Mouse (Mus musculus) liver, postnatal 0 days (tissue): ENCODE results near the gene Rnf39. TPM values are rescaled to one million over a fixed set of nuclear protein-coding genes. Genes with fewer than 3 reads are reported as not detected.

Experiments used
- ATAC-seq: fragments of 200-750 bp; cut with Nextera tagmentation; 2 replicates; pipeline ENCODE4 v1.8.0; 2017; ENCODE audit warnings: mild to moderate bottlenecking, moderate library complexity
- DNase-seq: peaks from one replicate; pipeline ENCODE4 v3.0.0-alpha.2; 2016
- H3K27ac ChIP-seq: fragments of 300-500 bp; sonication (generic); 2 replicates; pipeline ENCODE4 v1.5.1; 2014; ENCODE audit warnings: antibody characterized with exemption, moderate library complexity, mild to moderate bottlenecking, low read depth
- H3K27me3 ChIP-seq: fragments of 300-500 bp; sonication (generic); 2 replicates; pipeline ENCODE4 v1.6.1; 2014; ENCODE audit warnings: low read length, control low read depth, mixed read lengths; ENCODE audit not compliant: insufficient read depth
- H3K36me3 ChIP-seq: fragments of 300-500 bp; sonication (generic); replicated peaks from 2 replicates; pipeline ENCODE4 v1.6.1; 2014; ENCODE audit warnings: mild to moderate bottlenecking, control low read depth, low read length, moderate library complexity, mixed read lengths; ENCODE audit not compliant: insufficient read depth
- H3K4me1 ChIP-seq: fragments of 300-500 bp; sonication (generic); 2 replicates; pipeline ENCODE4 v1.6.1; 2014; ENCODE audit warnings: antibody characterized with exemption, mild to moderate bottlenecking, control low read depth; ENCODE audit not compliant: insufficient read depth
- H3K4me2 ChIP-seq: fragments of 300-500 bp; sonication (generic); 2 replicates; pipeline ENCODE4 v1.6.1; 2014; ENCODE audit warnings: low read depth, mild to moderate bottlenecking, low read length, moderate library complexity, mixed read lengths
- H3K4me3 ChIP-seq: fragments of 300-500 bp; sonication (generic); 2 replicates; pipeline ENCODE4 v1.5.1; 2014; ENCODE audit warnings: low read depth, low read length
- H3K9ac ChIP-seq: fragments of 300-500 bp; sonication (generic); replicated peaks from 2 replicates; pipeline ENCODE4 v1.6.1; 2014; ENCODE audit warnings: mild to moderate bottlenecking, moderate library complexity
- H3K9me3 ChIP-seq: fragments of 300-500 bp; sonication (generic); 2 replicates; pipeline ENCODE4 v1.6.1; 2016; ENCODE audit warnings: mild to moderate bottlenecking, control low read depth, low read length, mixed read lengths
- CTCF ChIP-seq: sonication (generic); IDR thresholded peaks from 2 replicates; pipeline ENCODE4 v1.5.1; 2016; ENCODE audit warnings: antibody characterized with exemption, low read depth
- EP300 ChIP-seq: IDR thresholded peaks from 2 replicates; pipeline ENCODE4 v1.6.1; 2016; ENCODE audit warnings: antibody characterized with exemption, low read depth, mild to moderate bottlenecking
- WGBS: fragments of 180-500 bp; shearing (Covaris S2); extraction: QIAGEN DNeasy Blood & Tissue Kit; methylation state at CpG from one replicate; pipeline ENCODE4 v1.1.7; 2014; ENCODE audit not compliant: insufficient replicate concordance; 5-methylcytosine and 5-hydroxymethylcytosine counted together
- polyA plus RNA-seq: library from polyadenylated mRNA; unstranded; fragments of >200 nt; fragmentation: Nextera tagmentation; extraction: Ambion mirVana; gene quantifications from 2 replicates; pipeline ENCODE4 v1.2.1, GENCODE M21; 2015

Rnf39 gene
- polyA plus RNA-seq, 1 experiment from 2014 or later: 0.11 TPM

- TF ChIP-seq CTCF: peak; percentile 88
- TF ChIP-seq EP300: no peak
- peak; percentile 72 for DNase-seq
- Histone ChIP-seq H3K27ac (no peak overlapping the region), H3K27me3 (0 out of 2 replicates have a peak, but pooled peaks cover 4% of the 10 kb centered on the region), H3K4me1 (no peaks in the 10 kb centered on the region), H3K4me3 (no peak overlapping the region), H3K9me3 (no peaks in the 10 kb centered on the region), H3K9ac (no peak overlapping the region), H3K36me3 (no peaks in the 10 kb centered on the region), H3K4me2 (no peak overlapping the region)
- ATAC-seq: no peak
- WGBS: 9% methylated on average over 9 of the region's 9 CpGs
These were observed 27.6 kb upstream of the Rnf39 start for GRCm38 (mm10) chr17:36915076-36915475.

GRCm38 (mm10) chr17:36920239-36920638, 22.5 kb upstream of the Rnf39 start:
- Histone ChIP-seq H3K9me3 (no peaks in the 10 kb centered on the region), H3K27me3 (0 out of 2 replicates have a peak, but pooled peaks cover 3% of the 10 kb centered on the region), H3K9ac (no peak overlapping the region), H3K4me3 (no peak overlapping the region), H3K4me2 (no peak overlapping the region), H3K4me1 (no peaks in the 10 kb centered on the region), H3K36me3 (no peaks in the 10 kb centered on the region), H3K27ac (no peak overlapping the region)
- TF ChIP-seq EP300 (no peak), CTCF (no peak)
- ATAC-seq (no peak), DNase-seq (no peak)
- WGBS: 47% methylated on average over 15 of the region's 15 CpGs

- no peak overlapping the region for H3K4me3 ChIP-seq
These were observed 20.0 kb upstream of the Rnf39 start for GRCm38 (mm10) chr17:36922715-36923114.

GRCm38 (mm10) chr17:36923491-36923890, 19.2 kb upstream of the Rnf39 start:
- Histone ChIP-seq H3K4me3 (no peak overlapping the region), H3K9ac (no peak overlapping the region), H3K9me3 (no peaks in the 10 kb centered on the region), H3K36me3 (no peaks in the 10 kb centered on the region), H3K27ac (no peak overlapping the region), H3K27me3 (no peaks in the 10 kb centered on the region), H3K4me1 (no peaks in the 10 kb centered on the region), H3K4me2 (no peak overlapping the region)
- no peak for DNase-seq
- WGBS: 61% methylated on average over 4 of the region's 4 CpGs
- no peak for ATAC-seq
- TF ChIP-seq EP300 (no peak), CTCF (no peak)

More at GRCm38 (mm10) chr17:36922715-36923114, 20.0 kb upstream of the Rnf39 start:
- TF ChIP-seq CTCF (no peak), EP300 (no peak)
- H3K27me3 ChIP-seq: no peaks in the 10 kb centered on the region
- H3K4me2 ChIP-seq: no peak overlapping the region
- no peak overlapping the region for H3K9ac ChIP-seq
- 68% methylated on average over 4 of the region's 4 CpGs for WGBS
- no peak overlapping the region for H3K27ac ChIP-seq
- no peaks in the 10 kb centered on the region for H3K9me3 ChIP-seq
- no peaks in the 10 kb centered on the region for H3K4me1 ChIP-seq
- ATAC-seq (no peak), DNase-seq (no peak)
- H3K36me3 ChIP-seq: no peaks in the 10 kb centered on the region

- WGBS: 59% methylated on average over 10 of the region's 10 CpGs
- no peak overlapping the region for H3K4me2 ChIP-seq
- H3K36me3 ChIP-seq: no peaks in the 10 kb centered on the region
- H3K4me3 ChIP-seq: no peak overlapping the region
- H3K9ac ChIP-seq: no peak overlapping the region
- DNase-seq: no peak
- no peaks in the 10 kb centered on the region for H3K27me3 ChIP-seq
- H3K9me3 ChIP-seq: no peaks in the 10 kb centered on the region
- ATAC-seq: no peak
- no peaks in the 10 kb centered on the region for H3K4me1 ChIP-seq
- H3K27ac ChIP-seq: no peak overlapping the region
- TF ChIP-seq CTCF: no peak
- no peak for TF ChIP-seq EP300
These were observed 15.1 kb upstream of the Rnf39 start for GRCm38 (mm10) chr17:36927496-36928120.

GRCm38 (mm10) chr17:36929236-36929932, 13.3 kb upstream of the Rnf39 start:
- Histone ChIP-seq H3K36me3 (no peaks in the 10 kb centered on the region), H3K4me2 (no peak overlapping the region), H3K4me3 (no peak overlapping the region), H3K9ac (no peak overlapping the region), H3K27me3 (no peaks in the 10 kb centered on the region), H3K27ac (no peak overlapping the region), H3K9me3 (no peaks in the 10 kb centered on the region), H3K4me1 (no peaks in the 10 kb centered on the region)
- no peak for TF ChIP-seq EP300
- no peak for TF ChIP-seq CTCF
- WGBS: 64% methylated on average over 12 of the region's 12 CpGs
- no peak for ATAC-seq
- DNase-seq: no peak
